Mouse (Mus musculus) cerebellum, postnatal 14 days (tissue): Measurements from ENCODE around the gene Samd9l.
"Not testable (repeated sequence)": the region's sequence is repeated elsewhere in the genome, so short reads cannot be mapped to it uniquely, and the experiment has no call there.

Experiments used
- DNase-seq, 2 experiments: peaks; one replicate each; pipeline ENCODE4 v3.0.0; 2021; ENCODE audit warnings: mixed read lengths in 2 of 2

Gene Samd9l

GRCm38 (mm10) chr6:3399340-3400068 is at the start of gene Samd9l:
Gene Samd9l, minus strand, starts transcription at chr6:3399572.
- DNase-seq = peak; percentile 50 to 69

DNA sequence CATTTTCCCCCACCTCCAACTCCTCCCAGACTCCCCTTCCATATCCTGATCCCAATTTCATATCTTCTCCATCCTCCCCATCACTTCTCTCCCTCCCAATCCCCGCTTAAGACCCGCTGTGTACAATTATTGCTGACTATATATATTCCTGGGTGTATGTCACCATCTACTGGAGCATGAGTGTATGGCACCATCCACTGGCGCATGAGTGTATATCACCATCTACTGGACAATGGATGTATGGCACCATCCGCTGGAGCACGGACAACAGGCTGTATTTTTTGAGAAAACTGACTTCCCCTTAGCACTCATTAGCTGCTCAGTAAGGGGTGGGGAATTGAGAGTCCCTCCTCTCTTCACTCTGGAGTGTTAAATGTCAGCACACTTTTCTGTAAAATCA is 48.0 kb upstream of the Samd9l start:
- peak; percentile 78 to 80 for DNase-seq

- peak in 1 of 2 experiments; percentile 17 for DNase-seq
These were observed 44.5 kb upstream of the Samd9l start for GRCm38 (mm10) chr6:3443905-3444304.

DNA sequence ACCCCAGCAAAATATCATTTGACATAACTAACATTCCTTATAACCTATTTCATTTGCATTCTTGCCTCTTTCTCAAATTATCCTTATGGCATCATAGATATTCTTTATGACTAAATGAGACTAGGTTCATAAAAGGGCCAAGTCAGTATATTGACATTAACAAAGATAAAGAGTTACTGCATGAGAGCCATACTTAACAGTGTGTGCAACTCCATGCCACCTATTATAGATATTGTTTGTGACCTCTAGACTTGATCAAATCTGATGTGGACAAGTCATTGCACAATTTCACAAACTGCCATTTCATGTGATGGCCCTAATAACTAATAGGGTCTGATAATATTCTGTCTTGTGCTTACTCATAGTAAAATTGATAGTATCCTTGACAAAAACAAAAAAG is 36.7 kb upstream of the Samd9l start:
- no peak for DNase-seq

GRCm38 (mm10) chr6:3430976-3431375 is 31.6 kb upstream of the Samd9l start:
- DNase-seq = not testable (repeated sequence)

DNA sequence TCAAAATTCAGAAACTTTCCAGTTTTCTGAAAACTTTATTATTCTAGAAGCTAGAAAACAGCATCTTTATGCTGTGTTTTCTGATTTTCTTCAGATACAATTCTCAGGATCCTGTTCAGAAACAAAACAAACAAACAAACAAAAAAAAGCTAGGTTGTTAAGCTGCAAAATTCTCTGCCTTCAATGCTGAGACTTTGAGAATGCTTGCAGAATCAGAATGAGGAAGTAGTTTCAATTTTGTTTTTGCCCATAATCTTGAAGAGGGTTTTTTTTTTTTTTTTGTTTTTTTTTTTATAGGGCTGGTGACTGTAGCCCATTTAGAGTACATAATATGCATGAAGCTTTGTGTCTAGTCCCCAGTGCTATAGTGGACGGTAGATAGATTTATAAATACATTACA is 27.7 kb upstream of the Samd9l start:
- no peak for DNase-seq

GRCm38 (mm10) chr6:3425333-3425732 is 26.0 kb upstream of the Samd9l start:
- not testable (repeated sequence) for DNase-seq

- DNase-seq = not testable (repeated sequence)
These were observed 25.4 kb upstream of the Samd9l start for GRCm38 (mm10) chr6:3424613-3425277.

- not testable (repeated sequence) for DNase-seq
These were observed 2.0 kb downstream of the Samd9l start for GRCm38 (mm10) chr6:3397182-3397906.

DNA sequence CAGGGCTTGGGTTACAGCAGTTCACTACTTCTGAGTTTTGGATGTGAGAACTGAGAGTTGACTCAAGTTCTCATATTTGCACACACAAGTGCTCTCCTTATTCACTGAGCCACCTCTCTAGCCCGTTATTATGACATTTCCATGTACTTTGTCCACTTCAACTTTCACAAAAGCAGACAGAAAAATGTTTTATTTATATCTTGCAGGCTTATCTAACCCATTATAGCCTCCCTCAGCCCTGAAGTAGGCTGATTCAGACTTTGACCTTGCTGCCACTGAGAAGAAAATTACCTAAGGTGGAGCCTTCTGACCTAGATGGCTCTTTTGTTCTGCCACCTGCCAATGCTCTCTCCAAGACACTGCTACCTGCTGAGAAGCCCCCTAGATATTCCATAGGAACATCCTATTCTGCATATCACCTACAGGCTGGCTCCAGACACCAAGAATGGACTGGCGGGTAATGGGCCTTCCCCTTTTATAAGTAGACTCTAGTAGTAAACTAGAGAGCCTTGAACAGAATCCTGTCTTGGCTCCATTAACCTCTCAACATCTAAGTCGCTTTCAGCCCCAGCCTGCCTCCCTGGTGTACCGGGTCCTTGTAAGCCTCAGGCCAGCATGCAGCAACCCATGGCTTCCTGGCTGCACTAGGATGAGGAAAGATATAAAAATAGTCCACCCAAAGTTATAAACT is 3.3 kb downstream of the Samd9l start:
- DNase-seq = not testable (repeated sequence)

- DNase-seq = no peak
These were observed 9.4 kb downstream of the Samd9l start for GRCm38 (mm10) chr6:3389995-3390394.

GRCm38 (mm10) chr6:3386565-3386964 is 12.8 kb downstream of the Samd9l start:
- DNase-seq = no peak

DNA sequence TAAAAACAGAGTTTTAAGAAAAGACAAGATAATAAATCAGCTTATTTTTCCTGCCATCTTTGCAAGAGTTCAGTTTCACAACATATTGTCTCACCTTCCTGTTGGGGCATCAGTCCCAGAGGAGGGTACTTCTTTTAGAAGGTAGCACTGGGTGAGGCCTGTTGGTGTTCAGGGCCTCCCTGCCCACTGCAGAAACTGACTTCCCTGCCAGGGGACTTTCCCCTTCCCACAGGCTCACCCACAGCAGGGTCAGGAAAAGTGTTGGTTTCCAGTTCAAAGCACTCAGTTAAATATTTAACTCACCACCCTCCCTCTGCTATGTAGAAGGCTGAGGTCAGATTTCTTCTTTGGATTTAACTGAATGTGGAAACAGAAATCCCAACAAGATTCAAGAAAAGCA is 14.6 kb downstream of the Samd9l start:
- DNase-seq = not testable (repeated sequence)

DNA sequence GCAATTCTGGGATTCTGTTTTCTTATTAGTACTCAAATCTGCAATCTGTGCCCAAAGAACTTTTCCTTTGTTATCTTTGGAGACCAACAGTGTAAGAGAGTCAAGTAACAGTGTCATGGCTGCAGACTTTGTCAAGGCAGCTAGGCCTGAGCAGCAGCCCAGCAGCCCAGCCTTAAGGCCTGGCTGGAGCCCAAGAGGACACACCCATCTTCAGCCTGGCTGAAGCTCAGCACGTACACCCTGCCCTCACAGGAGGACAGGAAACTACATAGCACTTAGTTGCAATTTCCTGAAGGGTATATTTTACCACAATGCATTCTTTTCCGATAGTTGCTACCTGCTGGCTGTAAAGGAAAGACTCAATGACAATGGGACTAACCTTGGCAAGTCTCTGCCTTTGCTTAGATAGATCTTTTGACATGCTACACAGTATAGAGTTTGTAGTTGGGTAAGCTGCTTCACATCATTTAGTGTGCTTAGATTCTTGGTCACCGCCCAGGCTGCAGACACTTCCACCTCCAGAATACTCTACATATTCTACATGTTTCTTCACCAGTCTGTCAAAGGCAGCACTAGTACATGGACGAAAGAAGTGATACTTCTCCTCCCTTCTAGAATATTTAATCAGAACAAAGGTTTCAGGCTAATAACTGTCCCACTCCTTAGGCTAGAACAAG is 15.1 kb downstream of the Samd9l start:
- DNase-seq = not testable (repeated sequence)

DNA sequence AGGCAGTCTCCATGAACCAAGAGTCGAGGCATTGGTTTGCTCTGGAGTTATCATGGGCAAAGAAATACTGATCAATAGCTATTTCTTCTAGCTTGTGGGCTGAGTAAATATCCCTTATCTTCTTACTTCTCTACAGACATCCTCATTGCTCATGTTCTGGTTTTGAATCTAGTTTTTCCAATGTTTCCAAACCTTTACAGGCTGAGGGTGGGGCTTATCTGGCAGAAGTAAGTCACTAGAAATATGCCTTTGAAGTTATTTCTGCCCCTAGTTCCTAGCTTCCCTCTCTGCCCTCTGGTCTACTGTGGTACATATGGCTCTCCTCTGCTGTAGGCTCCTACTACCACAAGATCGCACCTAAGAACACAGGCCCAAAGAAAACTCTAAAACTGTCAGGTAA is 20.2 kb downstream of the Samd9l start:
- DNase-seq = no peak

DNA sequence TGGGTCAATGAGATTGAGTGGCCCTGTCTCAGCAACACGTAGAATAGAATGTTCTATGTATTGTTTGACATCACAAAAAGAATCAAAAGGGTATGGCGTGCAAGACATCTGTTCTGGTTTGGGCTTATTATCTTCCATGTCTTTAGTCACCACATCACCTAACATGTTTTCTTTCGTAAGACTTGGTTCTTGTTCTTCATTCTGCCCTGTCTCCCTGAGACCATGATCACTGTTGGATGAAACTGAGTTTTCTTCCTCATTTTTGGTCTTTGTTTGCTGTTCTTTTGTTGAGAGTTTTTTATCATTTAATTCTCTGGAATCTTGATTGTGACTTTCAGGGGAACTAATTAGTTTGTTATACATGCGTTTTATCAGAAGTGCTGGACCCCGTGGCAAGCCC is 22.7 kb downstream of the Samd9l start:
- DNase-seq = no peak

DNA sequence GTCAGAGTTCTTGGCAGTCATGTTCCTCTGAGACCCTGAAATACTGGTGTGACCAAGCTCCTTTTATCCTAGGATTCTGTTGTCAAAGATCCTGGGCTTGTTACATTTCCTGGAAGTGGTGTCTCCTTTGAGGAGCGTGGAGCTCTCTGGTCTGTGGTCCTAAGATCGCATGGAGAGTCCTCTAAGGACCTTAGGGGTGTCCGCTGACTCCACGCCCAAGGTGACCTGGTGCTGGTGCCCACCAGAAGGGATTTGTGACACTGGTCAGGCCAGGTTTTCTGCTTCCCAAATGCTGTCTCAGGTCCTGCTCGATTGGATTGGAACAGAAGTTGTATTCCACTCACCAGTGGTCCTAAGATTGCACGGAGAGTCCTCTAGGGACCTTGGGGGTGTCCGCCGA is 29.8 kb downstream of the Samd9l start:
- no peak for DNase-seq

DNA sequence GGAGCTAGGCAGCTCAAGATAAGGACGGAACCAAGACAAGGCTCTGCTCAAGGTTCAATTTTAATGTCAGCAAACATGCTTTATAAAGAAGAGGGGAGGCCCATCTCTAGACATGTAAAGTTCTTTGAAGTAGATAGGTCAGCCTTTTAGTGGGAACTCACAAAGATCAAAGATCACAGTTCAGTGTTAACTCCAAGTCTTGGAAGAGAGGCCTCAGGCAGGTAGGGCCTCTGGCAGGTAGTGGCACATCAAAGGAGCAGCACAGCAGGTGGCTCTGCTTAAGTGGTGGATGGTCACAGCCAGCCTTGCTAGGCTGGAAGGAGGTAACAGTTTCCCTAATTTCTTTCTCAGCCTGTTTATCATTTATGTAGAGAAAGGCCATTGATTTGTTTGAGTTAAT is 33.8 kb downstream of the Samd9l start:
- DNase-seq = not testable (repeated sequence)

GRCm38 (mm10) chr6:3345924-3346597 is 53.3 kb downstream of the Samd9l start:
- peak; percentile 6 to 13 for DNase-seq

GRCm38 (mm10) chr6:3345043-3345639 is 54.2 kb downstream of the Samd9l start:
- DNase-seq = not testable (repeated sequence)

- DNase-seq = not testable (repeated sequence)
These were observed 55.6 kb downstream of the Samd9l start for GRCm38 (mm10) chr6:3343603-3344247.
